Mouse (Mus musculus) neural tube, embryonic 14.5 days (tissue): Measurements from ENCODE around the gene Gsdme. TPM values are rescaled to one million over a fixed set of nuclear protein-coding genes. Genes with fewer than 3 reads are reported as not detected.

Source experiments
- ATAC-seq: fragments of 200-750 bp; cut with Nextera tagmentation; 2 replicates; pipeline ENCODE4 v1.8.0; 2017; ENCODE audit warnings: low read depth, mild to moderate bottlenecking, moderate TSS enrichment, moderate library complexity
- H3K27ac ChIP-seq: fragments of 300-500 bp; sonication (generic); 2 replicates; pipeline ENCODE4 v1.5.1; 2014; ENCODE audit warnings: low read depth, mild to moderate bottlenecking, control low read depth, low read length, moderate library complexity, mixed read lengths
- H3K27me3 ChIP-seq: fragments of 300-500 bp; sonication (generic); 2 replicates; pipeline ENCODE4 v1.6.1; 2014; ENCODE audit warnings: low read length; ENCODE audit not compliant: control insufficient read depth, insufficient read depth
- H3K36me3 ChIP-seq: fragments of 300-500 bp; sonication (generic); 2 replicates; pipeline ENCODE4 v1.6.1; 2014; ENCODE audit warnings: low read length, mixed read lengths; ENCODE audit not compliant: control insufficient read depth, insufficient read depth
- H3K4me1 ChIP-seq: fragments of 300-500 bp; sonication (generic); 2 replicates; pipeline ENCODE4 v1.6.1; 2014; ENCODE audit warnings: low read length; ENCODE audit not compliant: control insufficient read depth, insufficient read depth
- H3K4me2 ChIP-seq: fragments of 300-500 bp; sonication (generic); 2 replicates; pipeline ENCODE4 v1.6.1; 2014; ENCODE audit warnings: mild to moderate bottlenecking, low read depth, low read length, control low read depth
- H3K4me3 ChIP-seq: fragments of 300-500 bp; sonication (generic); 2 replicates; pipeline ENCODE4 v1.5.1; 2014; ENCODE audit warnings: low read depth, low read length, control low read depth, mixed read lengths
- H3K9ac ChIP-seq: fragments of 300-500 bp; sonication (generic); replicated peaks from 2 replicates; pipeline ENCODE4 v1.6.1; 2014; ENCODE audit warnings: low read depth, mild to moderate bottlenecking, control low read depth, low read length, mixed read lengths
- H3K9me3 ChIP-seq: fragments of 300-500 bp; sonication (generic); 2 replicates; pipeline ENCODE4 v1.6.1; 2016; ENCODE audit warnings: low read length; ENCODE audit not compliant: control insufficient read depth
- WGBS: fragments of 180-500 bp; shearing (Covaris S2); extraction: QIAGEN DNeasy Blood & Tissue Kit; methylation state at CpG from one replicate; pipeline ENCODE4 v1.1.7; 2014; 5-methylcytosine and 5-hydroxymethylcytosine counted together
- polyA plus RNA-seq: library from polyadenylated mRNA; unstranded; fragments of >200 nt; fragmentation: Nextera tagmentation; extraction: Ambion mirVana; gene quantifications from 2 replicates; pipeline ENCODE4 v1.2.1, GENCODE M21; 2014

The Gsdme gene
- polyA plus RNA-seq, 1 experiment from 2014 or later, result 99.0 TPM

- H3K27me3 ChIP-seq, result no peaks in the 10 kb centered on the region
- WGBS, result 84% methylated on average over 2 of the region's 2 CpGs
Observed at GRCm38 (mm10) chr6:50239902-50240301, 23.8 kb downstream of the Gsdme start.

GRCm38 (mm10) chr6:50237963-50238362, 25.7 kb downstream of the Gsdme start:
- no peak overlapping the region for H3K4me3 ChIP-seq
- ATAC-seq, result no peak
- no peaks in the 10 kb centered on the region for H3K36me3 ChIP-seq

More at GRCm38 (mm10) chr6:50239902-50240301, 23.8 kb downstream of the Gsdme start:
- H3K9ac ChIP-seq, result no peak overlapping the region
- H3K4me3 ChIP-seq, result no peak overlapping the region
- no peak overlapping the region for H3K4me2 ChIP-seq
- H3K27ac ChIP-seq, result no peak overlapping the region
- H3K9me3 ChIP-seq, result no peaks in the 10 kb centered on the region
- H3K36me3 ChIP-seq, result no peaks in the 10 kb centered on the region
- ATAC-seq, result no peak
- H3K4me1 ChIP-seq, result no peaks in the 10 kb centered on the region

GRCm38 (mm10) chr6:50232984-50233383, 30.7 kb downstream of the Gsdme start:
- H3K4me2 ChIP-seq, result no peak overlapping the region
- no peak for ATAC-seq
- H3K27me3 ChIP-seq, result no peaks in the 10 kb centered on the region
- no peak overlapping the region for H3K9ac ChIP-seq
- no peak overlapping the region for H3K4me3 ChIP-seq
- WGBS, result 63% methylated on average over 1 of the region's 1 CpGs
- no peak overlapping the region for H3K27ac ChIP-seq
- no peaks in the 10 kb centered on the region for H3K9me3 ChIP-seq
- H3K4me1 ChIP-seq, result no peaks in the 10 kb centered on the region
- 0 out of 2 replicates have a peak, but pooled peaks cover 4% of the 10 kb centered on the region for H3K36me3 ChIP-seq

More at GRCm38 (mm10) chr6:50237963-50238362, 25.7 kb downstream of the Gsdme start:
- no peaks in the 10 kb centered on the region for H3K4me1 ChIP-seq
- H3K27ac ChIP-seq, result no peak overlapping the region
- no peaks in the 10 kb centered on the region for H3K9me3 ChIP-seq
- H3K27me3 ChIP-seq, result no peaks in the 10 kb centered on the region
- H3K9ac ChIP-seq, result no peak overlapping the region
- WGBS, result 82% methylated on average over 2 of the region's 2 CpGs
- H3K4me2 ChIP-seq, result no peak overlapping the region

DNA sequence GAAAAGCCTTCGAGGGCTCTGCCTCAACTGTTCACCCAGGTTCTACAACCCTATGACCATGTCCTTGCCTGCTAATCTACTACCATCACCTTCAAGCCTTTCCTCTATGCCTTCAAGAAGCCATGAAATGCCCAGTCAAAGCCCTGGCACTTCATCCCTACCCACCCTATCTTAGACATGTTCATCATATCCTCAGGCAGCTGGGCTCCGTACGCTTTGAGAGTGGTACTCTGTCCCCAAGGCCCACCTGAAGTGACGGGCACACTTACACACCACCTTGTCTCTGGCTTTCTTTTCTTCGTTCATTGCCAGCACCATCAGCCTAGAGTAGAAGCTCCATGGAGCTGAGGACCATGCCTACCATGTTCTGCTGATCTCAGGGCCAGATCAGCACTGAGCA, 32.4 kb downstream of the Gsdme start:
- Histone ChIP-seq H3K4me2 (no peak overlapping the region), H3K36me3 (0 out of 2 replicates have a peak, but pooled peaks cover 4% of the 10 kb centered on the region), H3K9me3 (no peaks in the 10 kb centered on the region), H3K27me3 (no peaks in the 10 kb centered on the region), H3K4me3 (no peak overlapping the region), H3K9ac (no peak overlapping the region), H3K27ac (no peak overlapping the region), H3K4me1 (no peaks in the 10 kb centered on the region)
- ATAC-seq, result no peak
- 92% methylated on average over 5 of the region's 5 CpGs for WGBS

DNA sequence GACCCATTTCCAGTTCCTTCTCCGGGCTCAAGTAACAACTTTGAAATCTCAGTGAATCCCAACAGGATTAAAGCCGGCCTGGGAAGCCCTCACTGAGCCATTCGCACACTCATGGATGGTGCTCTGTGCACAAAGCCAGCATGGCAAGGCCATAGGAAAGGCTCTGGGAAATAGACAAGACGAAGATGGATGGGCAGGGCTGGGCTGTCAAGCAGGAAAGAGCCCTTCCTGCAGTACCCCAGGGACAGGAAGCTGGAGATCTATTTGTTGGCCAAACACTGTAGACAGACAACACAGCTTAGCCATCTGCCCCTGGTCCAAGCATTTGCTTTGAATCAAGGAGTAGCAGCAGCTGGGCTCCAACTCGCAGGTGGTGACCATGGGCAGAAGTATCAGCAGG, 35.5 kb downstream of the Gsdme start:
- Histone ChIP-seq H3K27me3 (no peaks in the 10 kb centered on the region), H3K4me2 (no peak overlapping the region), H3K36me3 (0 out of 2 replicates have a peak, but pooled peaks cover 4% of the 10 kb centered on the region), H3K4me3 (no peak overlapping the region), H3K9me3 (no peaks in the 10 kb centered on the region), H3K27ac (no peak overlapping the region), H3K9ac (no peak overlapping the region), H3K4me1 (no peaks in the 10 kb centered on the region)
- WGBS, result 88% methylated on average over 5 of the region's 5 CpGs
- no peak for ATAC-seq

DNA sequence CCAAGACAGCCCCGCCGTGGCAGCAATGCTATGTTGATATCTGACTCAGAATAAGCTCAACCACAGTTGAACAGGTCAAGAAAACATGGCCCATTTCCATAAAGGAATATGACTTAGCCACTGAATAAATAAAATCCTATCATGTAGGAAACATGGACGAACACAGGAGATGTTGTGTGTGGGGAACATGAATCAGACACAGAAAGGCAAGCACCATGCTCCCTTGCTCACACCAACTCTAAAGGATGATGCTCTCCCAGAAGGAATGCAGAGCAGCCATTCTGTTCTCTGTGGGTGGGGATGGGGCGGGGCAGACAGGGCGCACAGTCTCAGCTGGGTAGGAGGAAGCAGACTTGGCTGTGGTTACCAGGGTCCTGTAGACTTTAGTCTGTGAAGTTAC, 38.4 kb downstream of the Gsdme start:
- Histone ChIP-seq H3K9ac (no peak overlapping the region), H3K9me3 (no peaks in the 10 kb centered on the region), H3K27ac (no peak overlapping the region), H3K4me2 (no peak overlapping the region), H3K4me3 (no peak overlapping the region), H3K4me1 (no peaks in the 10 kb centered on the region), H3K36me3 (0 out of 2 replicates have a peak, but pooled peaks cover 4% of the 10 kb centered on the region), H3K27me3 (no peaks in the 10 kb centered on the region)
- WGBS, result 91% methylated on average over 5 of the region's 5 CpGs
- ATAC-seq, result no peak

DNA sequence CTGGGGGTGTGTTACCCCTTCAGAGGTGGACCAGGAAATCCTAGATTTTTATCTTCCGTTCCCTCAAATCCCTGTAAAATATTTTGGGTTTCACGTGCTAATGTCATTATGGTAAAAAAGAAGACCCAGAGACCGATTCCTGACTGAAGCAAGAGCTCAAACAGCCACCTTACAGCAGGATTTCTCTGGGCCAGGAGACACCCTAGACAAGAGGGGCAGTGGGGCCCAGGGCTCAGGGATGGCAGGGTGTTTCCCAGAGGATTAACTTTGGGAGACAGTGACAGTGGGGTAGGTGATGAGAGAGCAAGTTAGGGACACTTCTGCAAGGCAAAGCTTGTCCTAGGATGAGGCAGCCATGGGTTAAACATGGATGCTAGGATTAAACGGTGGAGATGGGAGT, 40.1 kb downstream of the Gsdme start:
- Histone ChIP-seq H3K4me3 (no peak overlapping the region), H3K9ac (no peak overlapping the region), H3K9me3 (no peaks in the 10 kb centered on the region), H3K27ac (no peak overlapping the region), H3K27me3 (no peaks in the 10 kb centered on the region), H3K36me3 (no peaks in the 10 kb centered on the region), H3K4me1 (no peaks in the 10 kb centered on the region), H3K4me2 (no peak overlapping the region)
- no peak for ATAC-seq
- 94% methylated on average over 4 of the region's 4 CpGs for WGBS

- ATAC-seq, result no peak
- no peak overlapping the region for H3K9ac ChIP-seq
- H3K4me3 ChIP-seq, result no peak overlapping the region
- no peak overlapping the region for H3K4me2 ChIP-seq
- H3K9me3 ChIP-seq, result no peaks in the 10 kb centered on the region
- H3K27ac ChIP-seq, result no peak overlapping the region
- WGBS, result 75% methylated on average over 5 of the region's 5 CpGs
- H3K27me3 ChIP-seq, result no peaks in the 10 kb centered on the region
- no peaks in the 10 kb centered on the region for H3K4me1 ChIP-seq
- no peaks in the 10 kb centered on the region for H3K36me3 ChIP-seq
Observed at GRCm38 (mm10) chr6:50222986-50223385, 40.7 kb downstream of the Gsdme start.

- Histone ChIP-seq H3K9me3 (no peaks in the 10 kb centered on the region), H3K9ac (no peak overlapping the region), H3K27me3 (no peaks in the 10 kb centered on the region), H3K4me2 (no peak overlapping the region), H3K4me3 (no peak overlapping the region), H3K36me3 (no peaks in the 10 kb centered on the region), H3K27ac (no peak overlapping the region), H3K4me1 (no peaks in the 10 kb centered on the region)
- ATAC-seq, result no peak
- 87% methylated on average over 5 of the region's 5 CpGs for WGBS
Observed at GRCm38 (mm10) chr6:50222351-50222750, 41.3 kb downstream of the Gsdme start.
